Mouse (Mus musculus): ENCODE measurements around the gene Ear1.
"Not testable (repeated sequence)": the region's sequence is repeated elsewhere in the genome, so short reads cannot be mapped to it uniquely, and the experiment has no call there.

The Ear1 gene

GRCm38 (mm10) chr14:43796905-43797470 is 78.3 kb downstream of the Ear1 start:
- not testable (repeated sequence) for DNase-seq (ENCODE audit: low spot score in 2 of 2)

GRCm38 (mm10) chr14:43796069-43796904 is 79.0 kb downstream of the Ear1 start:
- no peak for DNase-seq (ENCODE audit: low spot score in 2 of 2)

- DNase-seq (ENCODE audit: low spot score in 2 of 2) = not testable (repeated sequence)
These were observed 81.5 kb downstream of the Ear1 start for GRCm38 (mm10) chr14:43793811-43794210.

GRCm38 (mm10) chr14:43784645-43785044 is 90.7 kb downstream of the Ear1 start, which contains the start of gene Gm8180:
Gene Gm8180, minus strand, starts transcription at chr14:43784745.
- not testable (repeated sequence) for DNase-seq (ENCODE audit: low spot score in 2 of 2)
